Mouse (Mus musculus): ENCODE measurements around the gene Ttyh2. TPM values are rescaled to one million over a fixed set of nuclear protein-coding genes. Genes with fewer than 3 reads are reported as not detected.

Gene Ttyh2
- polyA plus RNA-seq, 1 experiment, result 33.1 TPM

- Histone ChIP-seq H3K4me3 (ENCODE audit: insufficient read depth, low read length) (peak overlapping the region; percentile 46), H3K27ac (ENCODE audit: insufficient read depth, low read length) (0 out of 2 replicates have a peak overlapping the region, but pooled peaks have one; percentile 24), H3K4me1 (ENCODE audit: control insufficient read depth, insufficient read depth, low read length) (no peaks in the 10 kb centered on the region)
- TF ChIP-seq POLR2A (IDR thresholded peaks at IDR 0.05; ENCODE audit: extremely low read depth, insufficient read depth, low read length), result no peak
- no peak for TF ChIP-seq CTCF (IDR thresholded peaks at IDR 0.05; ENCODE audit: extremely low read depth, insufficient read depth, low read length)
Observed at GRCm38 (mm10) chr11:114675826-114676401, 683 bp downstream of the Ttyh2 start.

- Histone ChIP-seq H3K4me1 (ENCODE audit: control insufficient read depth, insufficient read depth, low read length) (no peaks in the 10 kb centered on the region), H3K27ac (ENCODE audit: insufficient read depth, low read length) (0 out of 2 replicates have a peak overlapping the region, but pooled peaks have one; percentile 2), H3K4me3 (ENCODE audit: insufficient read depth, low read length) (peak overlapping the region; percentile 46)
- TF ChIP-seq POLR2A (IDR thresholded peaks at IDR 0.05; ENCODE audit: extremely low read depth, insufficient read depth, low read length), result no peak
- no peak for TF ChIP-seq CTCF (IDR thresholded peaks at IDR 0.05; ENCODE audit: extremely low read depth, insufficient read depth, low read length)
Observed at GRCm38 (mm10) chr11:114676431-114676830, 1.2 kb downstream of the Ttyh2 start.

- Histone ChIP-seq H3K27ac (ENCODE audit: insufficient read depth, low read length) (no peak overlapping the region), H3K4me3 (ENCODE audit: insufficient read depth, low read length) (peak overlapping the region; percentile 46; the same call in 1 of the 2 replicates), H3K4me1 (ENCODE audit: control insufficient read depth, insufficient read depth, low read length) (no peaks in the 10 kb centered on the region)
- no peak for TF ChIP-seq CTCF (IDR thresholded peaks at IDR 0.05; ENCODE audit: extremely low read depth, insufficient read depth, low read length)
- no peak for TF ChIP-seq POLR2A (IDR thresholded peaks at IDR 0.05; ENCODE audit: extremely low read depth, insufficient read depth, low read length)
Observed at GRCm38 (mm10) chr11:114676896-114677530, 1.8 kb downstream of the Ttyh2 start.

- H3K27ac ChIP-seq (ENCODE audit: insufficient read depth, low read length), result peak overlapping the region; percentile 8; the same call in 1 of the 2 replicates
Observed at GRCm38 (mm10) chr11:114679582-114679981, 4.4 kb downstream of the Ttyh2 start.

GRCm38 (mm10) chr11:114680291-114680690, 5.1 kb downstream of the Ttyh2 start:
- TF ChIP-seq CTCF (IDR thresholded peaks at IDR 0.05; ENCODE audit: extremely low read depth, insufficient read depth, low read length), result no peak
- no peak for TF ChIP-seq POLR2A (IDR thresholded peaks at IDR 0.05; ENCODE audit: extremely low read depth, insufficient read depth, low read length)
- Histone ChIP-seq H3K4me1 (ENCODE audit: control insufficient read depth, insufficient read depth, low read length) (no peaks in the 10 kb centered on the region), H3K27ac (ENCODE audit: insufficient read depth, low read length) (no peak overlapping the region), H3K4me3 (ENCODE audit: insufficient read depth, low read length) (no peak overlapping the region)

More at GRCm38 (mm10) chr11:114679582-114679981, 4.4 kb downstream of the Ttyh2 start:
- Histone ChIP-seq H3K4me1 (ENCODE audit: control insufficient read depth, insufficient read depth, low read length) (no peaks in the 10 kb centered on the region), H3K4me3 (ENCODE audit: insufficient read depth, low read length) (no peak overlapping the region)
- TF ChIP-seq POLR2A (IDR thresholded peaks at IDR 0.05; ENCODE audit: extremely low read depth, insufficient read depth, low read length) (no peak), CTCF (IDR thresholded peaks at IDR 0.05; ENCODE audit: extremely low read depth, insufficient read depth, low read length) (no peak)

GRCm38 (mm10) chr11:114681054-114681453, 5.8 kb downstream of the Ttyh2 start:
- Histone ChIP-seq H3K27ac (ENCODE audit: insufficient read depth, low read length) (no peak overlapping the region), H3K4me1 (ENCODE audit: control insufficient read depth, insufficient read depth, low read length) (no peaks in the 10 kb centered on the region), H3K4me3 (ENCODE audit: insufficient read depth, low read length) (no peak overlapping the region)
- TF ChIP-seq POLR2A (IDR thresholded peaks at IDR 0.05; ENCODE audit: extremely low read depth, insufficient read depth, low read length) (no peak), CTCF (IDR thresholded peaks at IDR 0.05; ENCODE audit: extremely low read depth, insufficient read depth, low read length) (no peak)

- Histone ChIP-seq H3K4me1 (ENCODE audit: control insufficient read depth, insufficient read depth, low read length) (no peaks in the 10 kb centered on the region), H3K4me3 (ENCODE audit: insufficient read depth, low read length) (no peak overlapping the region)
- no peak for TF ChIP-seq POLR2A (IDR thresholded peaks at IDR 0.05; ENCODE audit: extremely low read depth, insufficient read depth, low read length)
- no peak for TF ChIP-seq CTCF (IDR thresholded peaks at IDR 0.05; ENCODE audit: extremely low read depth, insufficient read depth, low read length)
Observed at GRCm38 (mm10) chr11:114682321-114682900, 7.2 kb downstream of the Ttyh2 start.

GRCm38 (mm10) chr11:114683029-114683721, 7.9 kb downstream of the Ttyh2 start:
- TF ChIP-seq CTCF (IDR thresholded peaks at IDR 0.05; ENCODE audit: extremely low read depth, insufficient read depth, low read length) (no peak), POLR2A (IDR thresholded peaks at IDR 0.05; ENCODE audit: extremely low read depth, insufficient read depth, low read length) (no peak)
- no peak overlapping the region for H3K27ac ChIP-seq (ENCODE audit: insufficient read depth, low read length)

More at GRCm38 (mm10) chr11:114682321-114682900, 7.2 kb downstream of the Ttyh2 start:
- H3K27ac ChIP-seq (ENCODE audit: insufficient read depth, low read length), result no peak overlapping the region

More at GRCm38 (mm10) chr11:114683029-114683721, 7.9 kb downstream of the Ttyh2 start:
- H3K4me1 ChIP-seq (ENCODE audit: control insufficient read depth, insufficient read depth, low read length), result no peaks in the 10 kb centered on the region
- H3K4me3 ChIP-seq (ENCODE audit: insufficient read depth, low read length), result no peak overlapping the region
